Mouse (Mus musculus): Measurements from ENCODE around the gene Terf2. TPM values are rescaled to one million over a fixed set of nuclear protein-coding genes. Genes with fewer than 3 reads are reported as not detected.

Gene Terf2
- total and polyA plus RNA-seq, 3 experiments: 15.0 to 36.7 TPM; not detected in 1

GRCm38 (mm10) chr8:107056076-107056972, 40.0 kb downstream of the Terf2 start, which contains the start of the genes Cog8 and Nip7 (continued):
- TF ChIP-seq MEF2A (IDR thresholded peaks at IDR 0.05; ENCODE audit: extremely low read depth, insufficient replicate concordance, low read depth, low read length, poor library complexity, severe bottlenecking): no peak
- no peak for TF ChIP-seq MAFK (IDR thresholded peaks at IDR 0.05; ENCODE audit: borderline replicate concordance, low read depth, low read length)
- TF ChIP-seq CHD2 (IDR thresholded peaks at IDR 0.05; ENCODE audit: low read length): no peak
- no peak for TF ChIP-seq MYB (IDR thresholded peaks at IDR 0.05; ENCODE audit: low read depth, low read length)

GRCm38 (mm10) chr8:107052046-107052445, 44.3 kb downstream of the Terf2 start:
- H3K36me3 ChIP-seq (ENCODE audit: control insufficient read depth in 1 of 2, insufficient read depth in 2 of 2, low read length in 2 of 2): peaks cover 0 to 14% of the 10 kb centered on the region in 2 experiments; a peak in 3 of 4 replicates
- peaks cover 0 to 8% of the 10 kb centered on the region in 2 experiments; a peak in 3 of 4 replicates for H3K4me1 ChIP-seq (ENCODE audit: control insufficient read depth in 1 of 2, insufficient read depth in 2 of 2, low read length in 2 of 2)
- DNase-seq (ENCODE audit: low read depth, low spot score): no peak

GRCm38 (mm10) chr8:107049480-107049879, 46.9 kb downstream of the Terf2 start:
- Histone ChIP-seq H3K9me3 (replicated peaks; ENCODE audit: insufficient read depth, low read length) (no peaks in the 10 kb centered on the region), H3K9ac (ENCODE audit: control insufficient read depth, low read depth, low read length, poor library complexity, severe bottlenecking) (no peak overlapping the region), H3K4me3 (ENCODE audit: control insufficient read depth in 1 of 2, insufficient read depth in 1 of 2, low read depth in 2 of 2, low read length in 2 of 2) (peak overlapping the region in 1 of 2 experiments; percentile 89; a peak in 2 of 4 replicates), H3K79me2 (ENCODE audit: control insufficient read depth, insufficient read depth, low read length, poor library complexity) (peaks cover 32% of the 10 kb centered on the region), H3K27me3 (ENCODE audit: control insufficient read depth in 1 of 2, insufficient read depth in 2 of 2, low read length in 2 of 2) (no peaks in the 10 kb centered on the region), H3K27ac (ENCODE audit: control insufficient read depth, low read depth, low read length) (no peak overlapping the region), H3K36me3 (ENCODE audit: control insufficient read depth in 1 of 2, insufficient read depth in 2 of 2, low read length in 2 of 2) (peaks cover 10 to 14% of the 10 kb centered on the region in 2 experiments), H3K4me1 (ENCODE audit: control insufficient read depth in 1 of 2, insufficient read depth in 2 of 2, low read length in 2 of 2) (peaks cover 0 to 6% of the 10 kb centered on the region in 2 experiments; a peak in 3 of 4 replicates)
- DNase-seq (ENCODE audit: low read depth, low spot score): no peak
- no peak for TF ChIP-seq SMC3 (IDR thresholded peaks at IDR 0.05; ENCODE audit: low read depth, low read length)
- TF ChIP-seq MAZ (IDR thresholded peaks at IDR 0.05; ENCODE audit: low read depth, low read length): no peak
- no peak; a peak in 1 of 6 replicates for TF ChIP-seq CTCF (IDR thresholded peaks at IDR 0.05 in 2 of 3, conservative IDR thresholded peaks at IDR 0.05 in 1 of 3; ENCODE audit: control insufficient read depth in 1 of 3, insufficient read depth in 1 of 3, low read depth in 2 of 3, low read length in 3 of 3, poor library complexity in 1 of 3, severe bottlenecking in 1 of 3)
- TF ChIP-seq ZKSCAN1 (IDR thresholded peaks at IDR 0.05; ENCODE audit: low read depth, low read length): no peak
- TF ChIP-seq USF2 (IDR thresholded peaks at IDR 0.05; ENCODE audit: borderline replicate concordance in 1 of 2, insufficient read depth in 1 of 2, low read depth in 1 of 2, low read length in 2 of 2): no peak
- no peak for TF ChIP-seq TCF12 (IDR thresholded peaks at IDR 0.05; ENCODE audit: low read depth, low read length)
- TF ChIP-seq MAX (IDR thresholded peaks at IDR 0.05; ENCODE audit: low read length): no peak
- TF ChIP-seq NELFE (IDR thresholded peaks at IDR 0.05; ENCODE audit: low read depth, low read length): no peak
- no peak for TF ChIP-seq MYC (IDR thresholded peaks at IDR 0.05; ENCODE audit: low read depth, low read length)

More at GRCm38 (mm10) chr8:107052046-107052445, 44.3 kb downstream of the Terf2 start:
- Histone ChIP-seq H3K9ac (ENCODE audit: control insufficient read depth, low read depth, low read length, poor library complexity, severe bottlenecking) (no peak overlapping the region), H3K9me3 (replicated peaks; ENCODE audit: insufficient read depth, low read length) (no peaks in the 10 kb centered on the region), H3K27ac (ENCODE audit: control insufficient read depth, low read depth, low read length) (no peak overlapping the region), H3K79me2 (ENCODE audit: control insufficient read depth, insufficient read depth, low read length, poor library complexity) (peaks cover 48% of the 10 kb centered on the region), H3K4me3 (ENCODE audit: control insufficient read depth in 1 of 2, insufficient read depth in 1 of 2, low read depth in 2 of 2, low read length in 2 of 2) (no peak overlapping the region), H3K27me3 (ENCODE audit: control insufficient read depth in 1 of 2, insufficient read depth in 2 of 2, low read length in 2 of 2) (no peaks in the 10 kb centered on the region)
- TF ChIP-seq USF1 (IDR thresholded peaks at IDR 0.05; ENCODE audit: low read depth, low read length): no peak
- no peak for TF ChIP-seq GABPA (IDR thresholded peaks at IDR 0.05; ENCODE audit: low read depth, low read length)
- TF ChIP-seq MAZ (IDR thresholded peaks at IDR 0.05; ENCODE audit: low read depth, low read length): no peak
- TF ChIP-seq EP300 (IDR thresholded peaks at IDR 0.05; ENCODE audit: low read depth in 1 of 2, low read length in 2 of 2): no peak
- no peak for TF ChIP-seq POLR2AphosphoS2 (IDR thresholded peaks at IDR 0.05; ENCODE audit: low read length)
- TF ChIP-seq POLR2A (IDR thresholded peaks at IDR 0.05; ENCODE audit: control insufficient read depth in 1 of 2, insufficient read depth in 1 of 2, low read depth in 1 of 2, low read length in 2 of 2, poor library complexity in 1 of 2): no peak
- TF ChIP-seq CHD2 (IDR thresholded peaks at IDR 0.05; ENCODE audit: low read length): no peak
- TF ChIP-seq POLR2AphosphoS5 (IDR thresholded peaks at IDR 0.05; ENCODE audit: borderline replicate concordance, low read depth, low read length): no peak
- no peak for TF ChIP-seq ELF1 (IDR thresholded peaks at IDR 0.05; ENCODE audit: low read depth, low read length)
- no peak for TF ChIP-seq MEF2A (IDR thresholded peaks at IDR 0.05; ENCODE audit: extremely low read depth, insufficient replicate concordance, low read depth, low read length, poor library complexity, severe bottlenecking)
- TF ChIP-seq MYC (IDR thresholded peaks at IDR 0.05; ENCODE audit: low read depth, low read length): no peak
- TF ChIP-seq SIN3A (IDR thresholded peaks at IDR 0.05; ENCODE audit: low read length): no peak
- no peak for TF ChIP-seq NELFE (IDR thresholded peaks at IDR 0.05; ENCODE audit: low read depth, low read length)

Measured in MEL (cell line).